Mouse (Mus musculus) cerebellum, adult 2 months (tissue): Measurements from ENCODE around the gene Olfm1. TPM values are rescaled to one million over a fixed set of nuclear protein-coding genes. Genes with fewer than 3 reads are reported as not detected.

Experiments used
- DNase-seq, 2 experiments: peaks; one replicate each; pipeline ENCODE4 v3.0.0; 2021
- H3K27ac ChIP-seq: fragments of 200-500 bp; 2 replicates; pipeline ENCODE4 v1.5.1; 2012; ENCODE audit warnings: low read length, control low read depth, inconsistent platforms; ENCODE audit not compliant: insufficient read depth
- H3K27me3 ChIP-seq: fragments of 200-500 bp; 2 replicates; pipeline ENCODE4 v1.6.1; 2012; ENCODE audit warnings: inconsistent platforms, mild to moderate bottlenecking, low read length, moderate library complexity; ENCODE audit not compliant: control insufficient read depth, insufficient read depth
- H3K4me1 ChIP-seq: fragments of 200-500 bp; 2 replicates; pipeline ENCODE4 v1.6.1; 2011; ENCODE audit warnings: low read length; ENCODE audit not compliant: control insufficient read depth, insufficient read depth
- H3K4me3 ChIP-seq: fragments of 200-500 bp; replicated peaks from 2 replicates; pipeline ENCODE3; 2011; ENCODE audit warnings: mild to moderate bottlenecking, low read depth, low read length, control low read depth; ENCODE audit not compliant: insufficient read depth
- CTCF ChIP-seq: fragments of 200-500 bp; IDR thresholded peaks from 2 replicates; pipeline ENCODE4 v1.5.1; 2011; ENCODE audit warnings: low read depth, mild to moderate bottlenecking, control low read depth, low read length, moderate library complexity, borderline replicate concordance; ENCODE audit not compliant: insufficient read depth
- POLR2A ChIP-seq: fragments of 200-500 bp; IDR thresholded peaks from 2 replicates; pipeline ENCODE4 v1.6.1; 2011; ENCODE audit warnings: low read length, control low read depth, borderline replicate concordance; ENCODE audit not compliant: insufficient read depth
- WGBS: fragments of 180-500 bp; shearing (Covaris S2); methylation state at CpG from one replicate; pipeline ENCODE4 v1.1.7; 2018; 5-methylcytosine and 5-hydroxymethylcytosine counted together
- polyA plus RNA-seq: library from polyadenylated mRNA; depleted of rRNA; stranded (reverse); fragments of >200 nt; gene quantifications from 2 replicates; pipeline ENCODE4 v1.2.3, GENCODE M21; 2012

Gene Olfm1
- polyA plus RNA-seq, 1 experiment, result 567 TPM

- TF ChIP-seq POLR2A (no peak), CTCF (no peak)
- whole genome bisulfite sequencing, result under 1% methylated on average over 49 of the region's 51 CpGs
- DNase-seq, result peak; percentile 59 to 71
- peaks cover 38% of the 10 kb centered on the region for H3K4me1 ChIP-seq
- H3K4me3 ChIP-seq, result peak overlapping the region; percentile 95
- H3K27ac ChIP-seq, result peak overlapping the region; percentile 93
- H3K27me3 ChIP-seq, result no peaks in the 10 kb centered on the region
Measured at GRCm38 (mm10) chr2:28205870-28206421, 13.2 kb downstream of the Olfm1 start.

DNA sequence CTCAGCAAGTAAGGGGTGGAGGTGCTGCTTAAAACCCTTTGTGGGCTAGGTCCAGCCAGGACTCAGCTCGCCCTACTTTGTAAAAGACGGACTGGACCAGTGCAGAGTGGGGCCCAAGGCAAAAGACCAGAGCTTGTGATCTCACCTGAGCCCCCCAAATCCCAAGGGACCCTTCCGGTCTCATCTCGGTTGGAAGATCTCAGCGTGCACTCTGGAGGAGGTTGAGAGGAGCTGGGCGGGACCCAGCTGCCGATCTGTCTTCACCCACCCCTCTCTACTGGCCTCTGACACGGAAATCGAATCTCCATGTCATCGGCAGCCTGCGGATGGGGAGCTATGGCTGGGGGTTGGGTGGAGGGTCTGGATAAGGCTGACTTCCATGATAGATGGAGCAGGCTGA is 13.7 kb downstream of the Olfm1 start:
- Histone ChIP-seq H3K27ac (peak overlapping the region; percentile 93), H3K27me3 (no peaks in the 10 kb centered on the region), H3K4me3 (peak overlapping the region; percentile 95), H3K4me1 (peaks cover 38% of the 10 kb centered on the region)
- TF ChIP-seq CTCF (no peak), POLR2A (no peak)
- 10% methylated on average over 11 of the region's 11 CpGs for WGBS
- DNase-seq, result peak in 1 of 2 experiments; percentile 39

DNA sequence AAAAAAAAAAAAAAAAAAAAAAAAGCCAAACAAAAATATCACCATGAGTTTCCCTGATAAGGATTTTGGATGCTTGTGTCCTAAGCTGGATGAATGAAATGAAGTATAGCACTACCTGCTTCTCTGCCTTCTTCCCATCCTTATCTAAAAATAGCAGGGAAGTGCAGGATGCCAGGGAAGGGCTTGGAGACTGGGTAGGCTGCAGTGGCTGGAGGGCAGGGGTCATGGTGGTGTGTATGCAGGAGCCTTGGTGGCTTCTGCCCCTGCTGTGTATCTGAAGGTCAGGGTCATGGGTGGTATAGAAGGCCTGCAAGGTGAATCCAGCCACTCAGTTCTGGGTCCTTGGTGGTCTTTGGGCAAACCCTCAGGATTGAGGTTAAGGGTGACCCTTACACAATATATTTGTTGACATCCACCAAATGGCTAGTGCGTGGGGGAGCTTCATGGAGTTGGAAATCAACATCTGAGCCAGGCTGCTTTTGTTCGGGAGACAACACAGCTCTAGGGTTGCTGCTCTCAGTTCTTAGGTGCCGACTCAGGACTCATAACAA is 14.5 kb downstream of the Olfm1 start:
- Histone ChIP-seq H3K27me3 (no peaks in the 10 kb centered on the region), H3K4me3 (peak overlapping the region; percentile 95), H3K27ac (peak overlapping the region; percentile 70), H3K4me1 (peaks cover 37% of the 10 kb centered on the region)
- no peak for TF ChIP-seq CTCF
- no peak for TF ChIP-seq POLR2A
- 10% methylated on average over 3 of the region's 3 CpGs for WGBS
- peak; percentile 44 to 55 for DNase-seq

GRCm38 (mm10) chr2:28208130-28208745 is 15.4 kb downstream of the Olfm1 start:
- WGBS, result 17% methylated on average over 14 of the region's 14 CpGs
- Histone ChIP-seq H3K4me1 (peaks cover 44% of the 10 kb centered on the region), H3K27me3 (no peaks in the 10 kb centered on the region), H3K4me3 (peak overlapping the region; percentile 95), H3K27ac (peak overlapping the region; percentile 70; the same call in 1 of the 2 replicates)
- peak; percentile 51 to 52 for DNase-seq
- TF ChIP-seq CTCF (no peak), POLR2A (no peak)

GRCm38 (mm10) chr2:28209211-28209610 is 16.4 kb downstream of the Olfm1 start:
- H3K27ac ChIP-seq, result no peak overlapping the region
- H3K4me1 ChIP-seq, result peaks cover 44% of the 10 kb centered on the region
- WGBS, result 30% methylated on average over 5 of the region's 5 CpGs
- no peaks in the 10 kb centered on the region for H3K27me3 ChIP-seq
- peak overlapping the region; percentile 27 for H3K4me3 ChIP-seq
- no peak for TF ChIP-seq CTCF
- peak; percentile 35 to 37 for DNase-seq

GRCm38 (mm10) chr2:28209653-28210052 is 16.9 kb downstream of the Olfm1 start:
- Histone ChIP-seq H3K27ac (no peak overlapping the region), H3K4me1 (peaks cover 49% of the 10 kb centered on the region), H3K27me3 (no peaks in the 10 kb centered on the region), H3K4me3 (peak overlapping the region; percentile 24)
- TF ChIP-seq CTCF (no peak), POLR2A (no peak)
- peak; percentile 62 for DNase-seq
- WGBS, result 23% methylated on average over 12 of the region's 12 CpGs

GRCm38 (mm10) chr2:28210273-28210672 is 17.5 kb downstream of the Olfm1 start:
- H3K4me1 ChIP-seq, result peaks cover 51% of the 10 kb centered on the region
- H3K27ac ChIP-seq, result no peak overlapping the region
- peak overlapping the region; percentile 8 for H3K4me3 ChIP-seq
- WGBS, result 21% methylated on average over 4 of the region's 4 CpGs
- H3K27me3 ChIP-seq, result no peaks in the 10 kb centered on the region
- TF ChIP-seq POLR2A (no peak), CTCF (no peak)
- DNase-seq, result no peak
